Mouse (Mus musculus) C2C12 (cell line): ENCODE results near the gene E4f1. TPM values are rescaled to one million over a fixed set of nuclear protein-coding genes. Genes with fewer than 3 reads are reported as not detected.

Experiments used
- H3K27me3 ChIP-seq: one replicate; pipeline ENCODE4 v1.6.1; 2011; ENCODE audit not compliant: control insufficient read depth, insufficient read depth, insufficient read length
- H3K36me3 ChIP-seq: one replicate; pipeline ENCODE4 v1.6.1; 2011; ENCODE audit not compliant: control insufficient read depth, insufficient read depth
- H3K4me3 ChIP-seq: one replicate; pipeline ENCODE4 v1.5.1; 2011; ENCODE audit warnings: mild to moderate bottlenecking, control low read depth; ENCODE audit not compliant: poor library complexity, insufficient read depth, severe bottlenecking
- H3K79me2 ChIP-seq: one replicate; pipeline ENCODE4 v1.6.1; 2011; ENCODE audit not compliant: control insufficient read depth, insufficient read depth
- H3K79me3 ChIP-seq: one replicate; pipeline ENCODE4 v1.6.1; 2011; ENCODE audit warnings: low read depth, control low read depth
- H3ac ChIP-seq: one replicate; pipeline ENCODE3; 2011; ENCODE audit warnings: low read depth; ENCODE audit not compliant: control insufficient read depth, insufficient read length
- CEBPB ChIP-seq: IDR thresholded peaks from one replicate; pipeline ENCODE4 v1.6.1; 2011; ENCODE audit warnings: low read depth, mild to moderate bottlenecking, control low read depth, moderate library complexity
- CTCF ChIP-seq: IDR thresholded peaks from one replicate; pipeline ENCODE4 v1.5.1; 2011; ENCODE audit not compliant: control insufficient read depth, insufficient read depth, insufficient read length
- FOSL1 ChIP-seq: IDR thresholded peaks from one replicate; pipeline ENCODE4 v1.8.0; 2011; ENCODE audit warnings: mild to moderate bottlenecking, low read length; ENCODE audit not compliant: poor library complexity, insufficient read depth, severe bottlenecking
- MAX ChIP-seq: IDR thresholded peaks from one replicate; pipeline ENCODE4 v1.6.1; 2011; ENCODE audit warnings: mild to moderate bottlenecking, control low read depth
- MYOD1 ChIP-seq: IDR thresholded peaks from one replicate; pipeline ENCODE4 v1.6.1; 2011; ENCODE audit warnings: low read depth; ENCODE audit not compliant: control insufficient read depth, insufficient read length
- MYOG ChIP-seq: IDR thresholded peaks from one replicate; pipeline ENCODE4 v1.6.1; 2011; ENCODE audit not compliant: control insufficient read depth, insufficient read length; ENCODE audit errors: extremely low read depth
- USF1 ChIP-seq: IDR thresholded peaks from one replicate; pipeline ENCODE4 v1.6.1; 2011; ENCODE audit warnings: low read depth, mild to moderate bottlenecking, control low read depth, moderate library complexity
- polyA plus RNA-seq: library from polyadenylated mRNA; unstranded; fragments of >200 nt; fragmentation: generic; extraction: Trizol; gene quantifications from one replicate; pipeline ENCODE4 v1.2.1, GENCODE M21; 2012; ENCODE audit warnings: missing spikeins

The E4f1 gene
- polyA plus RNA-seq, 1 experiment, result 13.1 TPM

GRCm38 (mm10) chr17:24416051-24416652, 54.0 kb downstream of the E4f1 start:
- H3K79me3 ChIP-seq, result peaks cover 56% of the 10 kb centered on the region
- no peaks in the 10 kb centered on the region for H3K27me3 ChIP-seq
- peak overlapping the region; percentile 25 for H3ac ChIP-seq
- H3K4me3 ChIP-seq, result peak overlapping the region; percentile 95
- peaks cover 44% of the 10 kb centered on the region for H3K36me3 ChIP-seq
- TF ChIP-seq CEBPB, result no peak
- no peak for TF ChIP-seq CTCF
- H3K79me2 ChIP-seq, result peaks cover 66% of the 10 kb centered on the region

- H3K4me3 ChIP-seq, result peak overlapping the region; percentile 95
- peak overlapping the region; percentile 93 for H3ac ChIP-seq
- H3K36me3 ChIP-seq, result peaks cover 33% of the 10 kb centered on the region
- peaks cover 55% of the 10 kb centered on the region for H3K79me2 ChIP-seq
- H3K79me3 ChIP-seq, result peaks cover 51% of the 10 kb centered on the region
- TF ChIP-seq FOSL1 (no peak), CTCF (no peak), MYOD1 (no peak), MAX (no peak), USF1 (no peak), CEBPB (no peak), MYOG (no peak)
- no peaks in the 10 kb centered on the region for H3K27me3 ChIP-seq
These were observed 55.1 kb downstream of the E4f1 start for GRCm38 (mm10) chr17:24415011-24415410.

DNA sequence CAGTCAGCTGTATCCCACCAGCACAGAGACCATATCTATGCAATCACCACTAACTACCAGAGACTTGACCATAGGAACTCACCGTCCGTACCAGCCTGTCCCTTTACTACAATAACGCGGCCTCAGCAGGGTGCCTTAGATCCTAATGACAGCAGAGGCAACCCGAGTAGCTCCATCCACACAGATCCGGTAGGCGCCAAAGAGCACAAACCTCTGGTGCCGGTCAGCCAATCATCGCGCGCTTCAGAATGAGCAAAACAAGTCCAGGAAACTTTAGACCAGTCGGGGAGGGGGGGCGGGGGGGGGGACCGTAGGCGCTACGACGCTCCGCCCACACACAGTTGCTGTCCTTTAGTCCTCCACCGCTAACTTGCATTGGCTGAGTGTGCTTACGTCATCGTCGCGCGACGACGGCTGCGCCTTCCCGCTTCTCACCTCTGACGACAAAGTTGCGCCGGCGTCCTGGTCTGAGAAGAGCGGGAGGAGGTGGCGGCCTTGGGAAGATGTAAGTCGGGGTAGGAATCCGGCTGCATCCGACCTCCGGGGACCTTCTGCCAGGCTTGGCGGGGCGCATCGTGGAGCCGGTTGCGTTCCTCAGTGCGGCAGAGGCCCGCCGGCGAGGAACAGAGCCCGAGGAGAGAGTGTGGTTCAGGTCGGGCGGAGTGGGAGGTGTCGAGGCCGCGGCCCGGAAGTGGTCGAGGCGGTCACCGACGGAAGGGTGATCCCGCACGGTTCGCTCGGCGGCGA, 55.7 kb downstream of the E4f1 start, which contains the start of gene Rnps1:
TSS of gene Rnps1 (plus strand) at position 336 of the 747 bp plus-strand sequence.
- Histone ChIP-seq H3ac (peak within 1 kb of the TSS; percentile 93), H3K27me3 (no peaks in the 10 kb centered on the region), H3K79me3 (peaks cover 46% of the 10 kb centered on the region), H3K4me3 (peak within 1 kb of the TSS; percentile 95), H3K36me3 (peaks cover 26% of the 10 kb centered on the region), H3K79me2 (peaks cover 49% of the 10 kb centered on the region)
- no peak for TF ChIP-seq CEBPB
- no peak for TF ChIP-seq MYOG
- TF ChIP-seq FOSL1, result no peak
- peak; percentile 82 for TF ChIP-seq MAX

DNA sequence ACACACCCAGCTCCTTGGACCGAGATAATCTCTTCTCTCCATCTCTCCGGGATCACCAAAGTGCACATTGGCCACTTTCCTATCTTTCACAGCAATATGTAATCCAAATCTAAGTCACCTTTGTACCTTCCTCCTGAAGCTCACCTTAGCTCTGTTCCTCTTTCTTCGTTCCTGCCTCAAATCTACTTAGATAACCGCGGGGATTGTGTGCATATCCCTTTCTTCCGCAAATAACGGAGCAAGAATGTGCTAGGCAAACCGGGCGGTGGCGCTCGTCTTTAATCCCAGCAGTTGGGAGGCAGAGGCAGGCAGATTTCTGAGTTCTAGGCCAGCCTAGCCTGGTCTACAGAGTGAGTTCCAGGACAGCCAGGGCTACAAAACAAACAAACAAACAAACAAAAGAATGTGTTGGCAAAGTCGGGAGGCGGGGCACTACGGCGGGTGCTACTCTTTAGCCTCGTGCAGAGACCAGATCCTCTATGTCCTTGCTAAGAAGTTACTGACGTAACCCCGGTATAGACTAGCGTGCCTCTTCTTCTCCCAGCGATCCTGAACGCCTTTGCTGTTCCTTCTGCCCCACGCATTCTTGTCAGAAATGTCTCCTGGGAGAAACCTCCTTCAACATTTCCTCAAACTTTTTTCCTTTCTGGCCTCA, 56.4 kb downstream of the E4f1 start:
- TF ChIP-seq FOSL1 (no peak), CTCF (no peak), USF1 (no peak), MYOG (no peak), CEBPB (no peak), MYOD1 (no peak), MAX (no peak)
- Histone ChIP-seq H3K36me3 (peaks cover 19% of the 10 kb centered on the region), H3K79me2 (peaks cover 42% of the 10 kb centered on the region)

DNA sequence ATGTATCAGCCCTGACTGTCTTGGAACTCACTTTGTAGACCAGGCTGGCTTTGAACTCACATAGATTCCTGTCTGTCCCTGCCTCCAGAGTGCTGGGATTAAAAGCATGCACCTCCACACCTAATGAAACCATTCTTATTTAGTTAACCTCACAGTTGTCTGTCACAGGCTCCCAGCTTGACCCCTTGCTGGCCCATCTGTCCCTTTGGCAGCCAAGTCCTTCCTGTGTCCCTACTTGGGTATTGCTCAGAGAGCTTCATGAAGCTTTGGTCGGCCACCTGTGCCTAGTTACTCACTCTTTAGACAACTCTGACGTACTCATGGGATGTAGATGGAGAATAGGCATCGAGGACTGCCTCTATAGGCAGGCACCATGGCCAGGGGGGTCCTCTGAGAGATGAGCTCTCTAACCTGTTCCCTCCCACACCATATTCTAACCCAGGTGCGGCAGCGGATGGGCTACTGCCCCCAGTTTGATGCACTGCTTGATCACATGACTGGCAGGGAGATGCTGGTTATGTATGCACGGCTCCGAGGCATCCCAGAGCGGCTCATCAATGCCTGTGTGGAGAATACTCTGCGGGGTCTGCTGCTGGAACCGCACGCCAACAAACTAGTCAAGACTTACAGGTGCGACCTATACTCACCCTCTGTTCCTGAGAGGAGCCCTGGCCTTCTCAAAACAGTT, 62.9 kb downstream of the E4f1 start:
- no peaks in the 10 kb centered on the region for H3K36me3 ChIP-seq
- no peaks in the 10 kb centered on the region for H3K27me3 ChIP-seq
- TF ChIP-seq USF1, result no peak
- no peak for TF ChIP-seq MYOD1
- TF ChIP-seq MAX, result no peak
- no peak for TF ChIP-seq CTCF
- no peak for TF ChIP-seq MYOG
- no peaks in the 10 kb centered on the region for H3K79me2 ChIP-seq
- H3K4me3 ChIP-seq, result no peak overlapping the region
- H3ac ChIP-seq, result no peak overlapping the region
- H3K79me3 ChIP-seq, result no peaks in the 10 kb centered on the region

More for the DNA sequence above, 56.4 kb downstream of the E4f1 start:
- H3K4me3 ChIP-seq, result peak overlapping the region; percentile 30
- peak overlapping the region; percentile 70 for H3ac ChIP-seq
- peaks cover 39% of the 10 kb centered on the region for H3K79me3 ChIP-seq
- no peaks in the 10 kb centered on the region for H3K27me3 ChIP-seq

DNA sequence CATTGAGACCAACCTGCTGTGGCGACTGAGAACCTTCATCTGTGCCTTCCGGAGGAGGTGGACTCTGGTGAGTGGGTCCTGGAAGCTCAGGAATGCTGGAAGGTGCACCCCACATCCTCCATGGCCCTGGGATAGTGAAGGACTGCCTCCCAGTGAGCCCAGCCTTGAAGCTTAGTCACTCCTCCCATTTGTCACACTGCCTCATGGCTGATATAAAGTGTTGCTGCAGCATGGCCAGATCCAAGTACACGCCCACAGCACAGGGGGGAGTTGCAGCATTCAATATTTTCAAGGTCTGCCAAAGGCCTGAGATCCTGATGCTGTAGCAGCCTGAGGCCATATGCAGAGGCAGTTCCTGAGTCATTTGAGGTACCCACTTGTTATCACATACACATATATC, 67.7 kb downstream of the E4f1 start:
- Histone ChIP-seq H3ac (no peak overlapping the region), H3K36me3 (no peaks in the 10 kb centered on the region), H3K79me3 (no peaks in the 10 kb centered on the region), H3K4me3 (no peak overlapping the region), H3K27me3 (peaks cover 8% of the 10 kb centered on the region), H3K79me2 (no peaks in the 10 kb centered on the region)
- TF ChIP-seq FOSL1 (no peak), USF1 (no peak), MAX (no peak), CTCF (no peak), MYOD1 (no peak), MYOG (no peak), CEBPB (no peak)
